Mouse (Mus musculus) erythroblast, embryonic 14.5 days (primary cell): ENCODE results near the gene Ppp6r2.

Source experiments
- GATA1 ChIP-seq: IDR thresholded peaks from 2 replicates; pipeline ENCODE4 v1.6.1; 2012; ENCODE audit warnings: low read length, inconsistent platforms, mixed read lengths
- TAL1 ChIP-seq: IDR thresholded peaks from 3 replicates; pipeline ENCODE4 v1.6.1; 2012; ENCODE audit warnings: low read length, inconsistent platforms, mixed read lengths

GRCm38 (mm10) chr15:89288227-89288767 is 76.9 kb downstream of the Ppp6r2 start:
- TF ChIP-seq TAL1, result no peak
- no peak for TF ChIP-seq GATA1
